26 mouse cellular contexts compared by ENCODE assay signal in genomic region chr17:84725163-84725562, GRCm38 (mm10). TPM values are rescaled to one million over a fixed set of nuclear protein-coding genes. Genes with fewer than 3 reads are reported as not detected.
A peak's percentile ranks its signal among the peaks of the same experiment; 100 is the strongest.
DNase-seq lines count a peak whose midpoint lies in the region; ATAC-seq lines count a peak whose summit lies in the region.
"Had no signal": no experiment of that assay in that cellular context is flagged by ENCODE, and none has a peak within 500 bp of the region (broad histone marks: within the 10 kb centered on the region; RNA-seq: fewer than 3 reads in every experiment).

No protein-coding gene starts in this region.

- no peak for DNase-seq in embryonic facial prominence, embryonic 10.5 days (ENCODE audit: low spot score)
- no peak for DNase-seq in limb, embryonic 10.5 days (ENCODE audit: low spot score)
- DNase-seq in midbrain, embryonic 11.5 days (ENCODE audit: low spot score, missing footprints), result peak; percentile 28
- DNase-seq: adrenal gland, adult 8-10 months; adrenal gland, postnatal 14 days; adrenal gland, postnatal 36 days; B cell, adult 2 months; cerebellum, adult 11-12 months; cerebellum, adult 2 months; cerebellum, adult 9-10 months; cerebellum, postnatal 10 days; cerebellum, postnatal 25 days had no signal

- H3K36me3 ChIP-seq in embryonic facial prominence, embryonic 15.5 days, result peaks cover 50% of the 10 kb centered on the region
- H3K36me3 ChIP-seq in embryonic facial prominence, embryonic 10.5 days (replicated peaks), result peaks cover 78% of the 10 kb centered on the region
- peaks cover 79% of the 10 kb centered on the region for H3K36me3 ChIP-seq in kidney, embryonic 15.5 days
- H3K36me3 ChIP-seq in kidney, embryonic 14.5 days (ENCODE audit: control insufficient read depth, insufficient read depth, low read length), result peaks cover 37% of the 10 kb centered on the region
- peaks cover 41% of the 10 kb centered on the region for H3K36me3 ChIP-seq in limb, embryonic 15.5 days
- H3K36me3 ChIP-seq in limb, embryonic 10.5 days, result peaks cover 78% of the 10 kb centered on the region
- peaks cover 8% of the 10 kb centered on the region; the same call in 1 of the 2 replicates for H3K36me3 ChIP-seq in midbrain, embryonic 11.5 days (ENCODE audit: control insufficient read depth, insufficient read depth, low read length)
- peaks cover 44% of the 10 kb centered on the region for H3K36me3 ChIP-seq in midbrain, embryonic 13.5 days

- no peaks in the 10 kb centered on the region for H3K27me3 ChIP-seq in embryonic facial prominence, embryonic 15.5 days
- H3K27me3 ChIP-seq in embryonic facial prominence, embryonic 10.5 days (replicated peaks; ENCODE audit: low read depth, poor library complexity, severe bottlenecking), result no peaks in the 10 kb centered on the region
- no peaks in the 10 kb centered on the region for H3K27me3 ChIP-seq in kidney, embryonic 15.5 days
- no peaks in the 10 kb centered on the region for H3K27me3 ChIP-seq in kidney, embryonic 14.5 days (ENCODE audit: control insufficient read depth, insufficient read depth, low read length)
- H3K27me3 ChIP-seq in limb, embryonic 15.5 days, result no peaks in the 10 kb centered on the region
- no peaks in the 10 kb centered on the region for H3K27me3 ChIP-seq in limb, embryonic 10.5 days (ENCODE audit: low read depth, poor library complexity, severe bottlenecking)
- H3K27me3 ChIP-seq in midbrain, embryonic 11.5 days (ENCODE audit: control insufficient read depth, insufficient read depth, low read length), result no peaks in the 10 kb centered on the region
- no peaks in the 10 kb centered on the region for H3K27me3 ChIP-seq in midbrain, embryonic 13.5 days
- H3K27me3 ChIP-seq: CH12.LX; embryonic facial prominence, embryonic 13.5 days; forebrain, embryonic 13.5 days; forebrain, embryonic 15.5 days; Patski had no signal

- no peak overlapping the region for H3K4me2 ChIP-seq in embryonic facial prominence, embryonic 15.5 days (replicated peaks)
- no peak overlapping the region for H3K4me2 ChIP-seq in kidney, embryonic 15.5 days
- no peak overlapping the region for H3K4me2 ChIP-seq in kidney, embryonic 14.5 days (replicated peaks; ENCODE audit: low read depth, low read length)
- no peak overlapping the region for H3K4me2 ChIP-seq in limb, embryonic 15.5 days
- H3K4me2 ChIP-seq in midbrain, embryonic 11.5 days, result no peak overlapping the region
- no peak overlapping the region for H3K4me2 ChIP-seq in midbrain, embryonic 13.5 days (replicated peaks)
- H3K4me2 ChIP-seq: embryonic facial prominence, embryonic 13.5 days; forebrain, embryonic 13.5 days; forebrain, embryonic 15.5 days had no signal

- H3K4me3 ChIP-seq in embryonic facial prominence, embryonic 15.5 days (replicated peaks), result no peak overlapping the region
- H3K4me3 ChIP-seq in embryonic facial prominence, embryonic 10.5 days, result no peak overlapping the region
- no peak overlapping the region for H3K4me3 ChIP-seq in kidney, embryonic 15.5 days (replicated peaks)
- H3K4me3 ChIP-seq in kidney, embryonic 14.5 days (ENCODE audit: low read length), result no peak overlapping the region
- H3K4me3 ChIP-seq in limb, embryonic 15.5 days, result no peak overlapping the region
- H3K4me3 ChIP-seq in limb, embryonic 10.5 days, result no peak overlapping the region
- H3K4me3 ChIP-seq in midbrain, embryonic 11.5 days (ENCODE audit: low read depth, low read length), result no peak overlapping the region
- no peak overlapping the region for H3K4me3 ChIP-seq in midbrain, embryonic 13.5 days (replicated peaks)
- H3K4me3 ChIP-seq: embryonic facial prominence, embryonic 13.5 days; forebrain, embryonic 13.5 days; forebrain, embryonic 15.5 days had no signal

- no peaks in the 10 kb centered on the region for H3K9me3 ChIP-seq in embryonic facial prominence, embryonic 15.5 days (replicated peaks)
- no peaks in the 10 kb centered on the region for H3K9me3 ChIP-seq in embryonic facial prominence, embryonic 10.5 days
- no peaks in the 10 kb centered on the region for H3K9me3 ChIP-seq in kidney, embryonic 15.5 days (replicated peaks)
- no peaks in the 10 kb centered on the region for H3K9me3 ChIP-seq in kidney, embryonic 14.5 days (ENCODE audit: control insufficient read depth, low read length)
- no peaks in the 10 kb centered on the region for H3K9me3 ChIP-seq in limb, embryonic 15.5 days
- no peaks in the 10 kb centered on the region for H3K9me3 ChIP-seq in limb, embryonic 10.5 days (replicated peaks)
- no peaks in the 10 kb centered on the region for H3K9me3 ChIP-seq in midbrain, embryonic 11.5 days (ENCODE audit: control insufficient read depth, low read length)
- no peaks in the 10 kb centered on the region for H3K9me3 ChIP-seq in midbrain, embryonic 13.5 days
- H3K9me3 ChIP-seq: embryonic facial prominence, embryonic 13.5 days; forebrain, embryonic 13.5 days; forebrain, embryonic 15.5 days; G1E had no signal

- WGBS in embryonic facial prominence, embryonic 15.5 days, result 94% methylated on average over 3 of the region's 3 CpGs
- WGBS in embryonic facial prominence, embryonic 10.5 days, result 96% methylated on average over 3 of the region's 3 CpGs
- WGBS in kidney, embryonic 15.5 days, result 96% methylated on average over 3 of the region's 3 CpGs
- WGBS in kidney, embryonic 14.5 days, result 96% methylated on average over 3 of the region's 3 CpGs
- WGBS in limb, embryonic 15.5 days, result 100% methylated on average over 3 of the region's 3 CpGs
- 97% methylated on average over 3 of the region's 3 CpGs for WGBS in limb, embryonic 10.5 days
- 98% methylated on average over 3 of the region's 3 CpGs for WGBS in midbrain, embryonic 11.5 days
- 98% methylated on average over 3 of the region's 3 CpGs for WGBS in midbrain, embryonic 13.5 days

- no peaks in the 10 kb centered on the region for H3K4me1 ChIP-seq in embryonic facial prominence, embryonic 15.5 days
- peaks cover 8% of the 10 kb centered on the region for H3K4me1 ChIP-seq in embryonic facial prominence, embryonic 10.5 days
- H3K4me1 ChIP-seq in kidney, embryonic 15.5 days, result 0 out of 2 replicates have a peak, but pooled peaks cover 3% of the 10 kb centered on the region
- H3K4me1 ChIP-seq in kidney, embryonic 14.5 days (ENCODE audit: control insufficient read depth, insufficient read depth, low read length), result no peaks in the 10 kb centered on the region
- H3K4me1 ChIP-seq in limb, embryonic 15.5 days, result no peaks in the 10 kb centered on the region
- H3K4me1 ChIP-seq in limb, embryonic 10.5 days, result no peaks in the 10 kb centered on the region
- no peaks in the 10 kb centered on the region for H3K4me1 ChIP-seq in midbrain, embryonic 11.5 days (ENCODE audit: control insufficient read depth, insufficient read depth, low read length)
- H3K4me1 ChIP-seq in midbrain, embryonic 13.5 days (replicated peaks), result no peaks in the 10 kb centered on the region
- H3K4me1 ChIP-seq: embryonic facial prominence, embryonic 13.5 days; forebrain, embryonic 13.5 days; forebrain, embryonic 15.5 days had no signal

- ATAC-seq in embryonic facial prominence, embryonic 15.5 days (ENCODE audit: insufficient number of reproducible peaks, low FRiP score, low TSS enrichment, low read depth), result peak; percentile 24; the same call in 1 of the 2 replicates
- 0 out of 2 replicates have a peak, but pooled peaks have one; percentile 12 for ATAC-seq in kidney, embryonic 15.5 days (replicated peaks; ENCODE audit: low FRiP score)
- no peak for ATAC-seq in kidney, embryonic 14.5 days (ENCODE audit: low FRiP score, low TSS enrichment)
- peak; percentile 71; the same call in 1 of the 2 replicates for ATAC-seq in limb, embryonic 15.5 days (ENCODE audit: insufficient number of reproducible peaks, low FRiP score, low TSS enrichment, low read depth)
- no peak for ATAC-seq in midbrain, embryonic 11.5 days (ENCODE audit: low FRiP score)
- ATAC-seq in midbrain, embryonic 13.5 days, result no peak
- ATAC-seq: activated CD4-positive, CD25-positive, alpha-beta regulatory T cell, adult 4 months; CD4-positive, CD25-positive, alpha-beta regulatory T cell, adult 4 months; forebrain, embryonic 13.5 days; forebrain, embryonic 15.5 days; Patski had no signal

- H3K27ac ChIP-seq in embryonic facial prominence, embryonic 15.5 days (replicated peaks), result no peak overlapping the region
- H3K27ac ChIP-seq in embryonic facial prominence, embryonic 10.5 days (replicated peaks), result no peak overlapping the region
- H3K27ac ChIP-seq in kidney, embryonic 15.5 days, result no peak overlapping the region
- H3K27ac ChIP-seq in kidney, embryonic 14.5 days (ENCODE audit: low read depth, low read length), result no peak overlapping the region
- no peak overlapping the region for H3K27ac ChIP-seq in limb, embryonic 15.5 days
- H3K27ac ChIP-seq in limb, embryonic 10.5 days, result no peak overlapping the region
- no peak overlapping the region for H3K27ac ChIP-seq in midbrain, embryonic 11.5 days (ENCODE audit: low read depth, low read length)
- H3K27ac ChIP-seq in midbrain, embryonic 13.5 days, result no peak overlapping the region
- H3K27ac ChIP-seq: embryonic facial prominence, embryonic 13.5 days; forebrain, embryonic 13.5 days; forebrain, embryonic 15.5 days had no signal

- no peak overlapping the region for H3K9ac ChIP-seq in embryonic facial prominence, embryonic 15.5 days
- H3K9ac ChIP-seq in kidney, embryonic 15.5 days, result no peak overlapping the region
- H3K9ac ChIP-seq in kidney, embryonic 14.5 days (ENCODE audit: low read depth, low read length), result no peak overlapping the region
- no peak overlapping the region for H3K9ac ChIP-seq in limb, embryonic 15.5 days
- H3K9ac ChIP-seq in midbrain, embryonic 11.5 days (ENCODE audit: low read length), result no peak overlapping the region
- H3K9ac ChIP-seq in midbrain, embryonic 13.5 days (replicated peaks), result no peak overlapping the region
- H3K9ac ChIP-seq: embryonic facial prominence, embryonic 13.5 days; forebrain, embryonic 13.5 days; forebrain, embryonic 15.5 days had no signal

RNA-seq across cellular contexts. Expression of gene Abcg5, which starts 42.4 kb away (rescaled TPM):
- 2.2 and 2.8 TPM in 2 replicates for polyA plus RNA-seq in embryonic facial prominence, embryonic 15.5 days (2015; fragmentation: Nextera tagmentation; extraction: Ambion mirVana)
- polyA plus RNA-seq in embryonic facial prominence, embryonic 10.5 days (2016; fragmentation: Nextera tagmentation; extraction: Ambion mirVana), result 1.3 and 1.6 TPM in 2 replicates
- 4.0 TPM in 2 replicates for polyA plus RNA-seq in kidney, embryonic 15.5 days (2015; fragmentation: Nextera tagmentation; extraction: Ambion mirVana)
- polyA plus RNA-seq in kidney, embryonic 14.5 days (2014; fragmentation: Nextera tagmentation; extraction: Ambion mirVana), result 5.8 and 6.6 TPM in 2 replicates
- polyA plus RNA-seq in limb, embryonic 15.5 days (2015; fragmentation: Nextera tagmentation; extraction: Ambion mirVana), result 1.8 and 1.9 TPM in 2 replicates
- 0.97 and 1.1 TPM in 2 replicates for polyA plus RNA-seq in limb, embryonic 10.5 days (2016; fragmentation: Nextera tagmentation; extraction: Ambion mirVana)
- 1.9 and 2.4 TPM in 2 replicates for polyA plus RNA-seq in midbrain, embryonic 11.5 days (2014; fragmentation: Nextera tagmentation; extraction: Ambion mirVana)
- 1.1 and 3.0 TPM in 2 replicates for polyA plus RNA-seq in midbrain, embryonic 13.5 days (2015; fragmentation: Nextera tagmentation; extraction: Ambion mirVana)
- polyA plus RNA-seq: activated CD4-positive, CD25-positive, alpha-beta regulatory T cell, adult 4 months; CD4-positive, CD25-positive, alpha-beta regulatory T cell, adult 4 months; G1E; Patski had no signal

RNA-seq across cellular contexts. Expression of gene Abcg8, which starts 49.1 kb away (rescaled TPM):
- 0.13 and 0.16 TPM in 2 replicates for polyA plus RNA-seq in embryonic facial prominence, embryonic 15.5 days (2015; fragmentation: Nextera tagmentation; extraction: Ambion mirVana)
- polyA plus RNA-seq in embryonic facial prominence, embryonic 10.5 days (2016; fragmentation: Nextera tagmentation; extraction: Ambion mirVana), result 0.10 and 0.15 TPM in 2 replicates
- polyA plus RNA-seq in kidney, embryonic 15.5 days (2015; fragmentation: Nextera tagmentation; extraction: Ambion mirVana), result 0.13 and 0.27 TPM in 2 replicates
- polyA plus RNA-seq in kidney, embryonic 14.5 days (2014; fragmentation: Nextera tagmentation; extraction: Ambion mirVana), result 0.35 and 0.43 TPM in 2 replicates
- 0.10 TPM in 1 of 2 replicates, not detected in the other for polyA plus RNA-seq in limb, embryonic 15.5 days (2015; fragmentation: Nextera tagmentation; extraction: Ambion mirVana)
- polyA plus RNA-seq in limb, embryonic 10.5 days (2016; fragmentation: Nextera tagmentation; extraction: Ambion mirVana), result 0.10 and 0.11 TPM in 2 replicates
- 0.21 TPM in 1 of 2 replicates, not detected in the other for polyA plus RNA-seq in midbrain, embryonic 11.5 days (2014; fragmentation: Nextera tagmentation; extraction: Ambion mirVana)
- 0.11 TPM in 1 of 2 replicates, not detected in the other for polyA plus RNA-seq in midbrain, embryonic 13.5 days (2015; fragmentation: Nextera tagmentation; extraction: Ambion mirVana)
- polyA plus RNA-seq: activated CD4-positive, CD25-positive, alpha-beta regulatory T cell, adult 4 months; CD4-positive, CD25-positive, alpha-beta regulatory T cell, adult 4 months; cerebellum, adult 2 months; cortical plate, adult 2 months; G1E had no signal

Comparison
In these comparisons a context has a peak if more than half of its experiments do, and no peak if none do; other contexts are left out.
1. ATAC-seq: peak in embryonic facial prominence, embryonic 15.5 days (single experiment), kidney, embryonic 15.5 days (single experiment) and limb, embryonic 15.5 days (single experiment); none in kidney, embryonic 14.5 days (single experiment), midbrain, embryonic 11.5 days (single experiment) and midbrain, embryonic 13.5 days (single experiment).